10 mouse cellular contexts compared by ENCODE assay signal in the genomic region with DNA sequence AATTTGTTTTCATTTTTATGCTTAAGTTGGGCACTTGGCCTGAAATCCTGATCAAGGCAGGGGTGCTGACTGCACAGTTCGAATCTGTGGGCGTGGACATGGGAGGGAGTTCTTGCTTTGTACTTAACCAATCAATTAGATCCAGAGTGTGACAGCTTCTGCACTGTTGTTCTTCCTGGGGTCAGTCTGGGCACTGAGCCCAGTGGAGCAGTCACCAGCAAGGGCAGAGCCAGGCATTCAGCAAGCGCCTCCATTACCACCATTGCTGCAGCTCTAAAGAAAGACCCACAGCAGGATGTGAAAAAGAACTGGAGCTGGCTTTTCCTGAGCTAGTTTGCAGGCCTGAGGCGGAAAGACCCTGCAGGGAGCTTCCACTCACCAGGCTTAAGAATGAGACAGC. TPM values are rescaled to one million over a fixed set of nuclear protein-coding genes. Genes with fewer than 3 reads are reported as not detected.
DNase-seq lines count a peak whose midpoint lies in the region; ATAC-seq lines count a peak whose summit lies in the region.
"Had no signal": no experiment of that assay in that cellular context is flagged by ENCODE, and none has a peak within 500 bp of the region (broad histone marks: within the 10 kb centered on the region; RNA-seq: fewer than 3 reads in every experiment).

No protein-coding gene starts in this region.

- peak overlapping the region; percentile 63 for H3K9ac ChIP-seq in heart, embryonic 13.5 days
- no peak overlapping the region for H3K9ac ChIP-seq in hindbrain, embryonic 13.5 days
- H3K9ac ChIP-seq in limb, embryonic 12.5 days (replicated peaks): no peak overlapping the region
- H3K9ac ChIP-seq in midbrain, embryonic 15.5 days: no peak overlapping the region

- H3K36me3 ChIP-seq in heart, embryonic 13.5 days: no peaks in the 10 kb centered on the region
- H3K36me3 ChIP-seq in hindbrain, embryonic 13.5 days: no peaks in the 10 kb centered on the region
- no peaks in the 10 kb centered on the region for H3K36me3 ChIP-seq in limb, embryonic 12.5 days
- no peaks in the 10 kb centered on the region for H3K36me3 ChIP-seq in midbrain, embryonic 15.5 days (replicated peaks)

- peak overlapping the region; percentile 73 for H3K27ac ChIP-seq in heart, embryonic 13.5 days (replicated peaks)
- H3K27ac ChIP-seq in hindbrain, embryonic 13.5 days: peak overlapping the region; percentile 72
- H3K27ac ChIP-seq in limb, embryonic 12.5 days: peak overlapping the region; percentile 1; the same call in 1 of the 2 replicates
- H3K27ac ChIP-seq in midbrain, embryonic 15.5 days: peak overlapping the region; percentile 40; the same call in 1 of the 2 replicates
- H3K27ac ChIP-seq: heart, adult 2 months had no signal

- WGBS in heart, embryonic 13.5 days: 44% methylated on average over 4 of the region's 4 CpGs
- 10% methylated on average over 4 of the region's 4 CpGs for WGBS in hindbrain, embryonic 13.5 days
- WGBS in limb, embryonic 12.5 days: 48% methylated on average over 4 of the region's 4 CpGs
- WGBS in midbrain, embryonic 15.5 days: 14% methylated on average over 4 of the region's 4 CpGs

- H3K4me3 ChIP-seq in heart, embryonic 13.5 days: no peak overlapping the region
- H3K4me3 ChIP-seq in hindbrain, embryonic 13.5 days: no peak overlapping the region
- H3K4me3 ChIP-seq in limb, embryonic 12.5 days (replicated peaks): no peak overlapping the region
- H3K4me3 ChIP-seq in midbrain, embryonic 15.5 days: no peak overlapping the region
- H3K4me3 ChIP-seq: heart, adult 2 months had no signal

- no peaks in the 10 kb centered on the region for H3K9me3 ChIP-seq in heart, embryonic 13.5 days
- no peaks in the 10 kb centered on the region for H3K9me3 ChIP-seq in hindbrain, embryonic 13.5 days
- H3K9me3 ChIP-seq in limb, embryonic 12.5 days: no peaks in the 10 kb centered on the region
- no peaks in the 10 kb centered on the region for H3K9me3 ChIP-seq in midbrain, embryonic 15.5 days

- H3K4me1 ChIP-seq in heart, embryonic 13.5 days: peaks cover 34% of the 10 kb centered on the region
- peaks cover 13% of the 10 kb centered on the region for H3K4me1 ChIP-seq in hindbrain, embryonic 13.5 days (replicated peaks)
- peaks cover 11% of the 10 kb centered on the region for H3K4me1 ChIP-seq in limb, embryonic 12.5 days (replicated peaks)
- H3K4me1 ChIP-seq in midbrain, embryonic 15.5 days: peaks cover 5% of the 10 kb centered on the region; the same call in 1 of the 2 replicates

- DNase-seq in heart, postnatal 36 days: no peak
- DNase-seq in embryo, embryonic 10.5 days (ENCODE audit: low spot score): peak; percentile 70
- no peak for DNase-seq in urinary bladder, adult 18-20 months (ENCODE audit: low spot score in 2 of 2)

- intact Hi-C loops in heart, postnatal 36 days (cut with DNase I): no loop called here

- H3K4me2 ChIP-seq in heart, embryonic 13.5 days: peak overlapping the region; percentile 45
- no peak overlapping the region for H3K4me2 ChIP-seq in hindbrain, embryonic 13.5 days
- H3K4me2 ChIP-seq in limb, embryonic 12.5 days: no peak overlapping the region
- H3K4me2 ChIP-seq in midbrain, embryonic 15.5 days: no peak overlapping the region

- no peak for ATAC-seq in heart, embryonic 13.5 days (ENCODE audit: extremely low read depth, insufficient number of reproducible peaks, low FRiP score, low TSS enrichment)
- peak; percentile 87 for ATAC-seq in hindbrain, embryonic 13.5 days (ENCODE audit: low FRiP score)
- ATAC-seq in limb, embryonic 12.5 days (ENCODE audit: insufficient number of reproducible peaks, insufficient read depth, low FRiP score, low TSS enrichment, low read depth): no peak
- peak; percentile 79 for ATAC-seq in midbrain, embryonic 15.5 days (replicated peaks)
- no peak for ATAC-seq in erythroblast, adult 5-6 weeks (replicated peaks; ENCODE audit: low FRiP score, poor library complexity, severe bottlenecking)

- H3K27me3 ChIP-seq in heart, embryonic 13.5 days (replicated peaks): no peaks in the 10 kb centered on the region
- peaks cover 9% of the 10 kb centered on the region; the same call in 1 of the 2 replicates for H3K27me3 ChIP-seq in hindbrain, embryonic 13.5 days
- H3K27me3 ChIP-seq in limb, embryonic 12.5 days: no peaks in the 10 kb centered on the region
- H3K27me3 ChIP-seq in midbrain, embryonic 15.5 days (replicated peaks): no peaks in the 10 kb centered on the region

RNA-seq across cellular contexts. Expression of gene Sema4c, which starts 38.0 kb away (rescaled TPM):
- 10.0 and 10.2 TPM in 2 replicates for polyA plus RNA-seq in heart, embryonic 13.5 days (2015; fragmentation: Nextera tagmentation; extraction: Ambion mirVana)
- total RNA-seq in heart, postnatal 36 days (2021): 10 to 100 TPM; 15.0 to 17.1 TPM
- 28.3 and 31.8 TPM in 2 replicates for polyA plus RNA-seq in hindbrain, embryonic 13.5 days (2015; fragmentation: Nextera tagmentation; extraction: Ambion mirVana)
- 34.1 and 35.3 TPM in 2 replicates for polyA plus RNA-seq in limb, embryonic 12.5 days (2016; fragmentation: Nextera tagmentation; extraction: Ambion mirVana)
- 34.3 and 37.4 TPM in 2 replicates for polyA plus RNA-seq in midbrain, embryonic 15.5 days (2015; fragmentation: Nextera tagmentation; extraction: Ambion mirVana)
- not detected in 2 replicates for total RNA-seq in erythroblast, adult 5-6 weeks (2015; ENCODE audit: low replicate concordance)
- 0.56 and 0.60 TPM in 2 replicates for total RNA-seq in erythroblast, adult 5-6 weeks (2017; ENCODE audit: low replicate concordance)

RNA-seq across cellular contexts. Expression of gene Ankrd39, which starts 48.9 kb away (rescaled TPM):
- 23.6 and 27.2 TPM in 2 replicates for polyA plus RNA-seq in heart, embryonic 13.5 days (2015; fragmentation: Nextera tagmentation; extraction: Ambion mirVana)
- 1 to 10 TPM; 7.3 to 7.8 TPM for total RNA-seq in heart, postnatal 36 days (2021)
- polyA plus RNA-seq in hindbrain, embryonic 13.5 days (2015; fragmentation: Nextera tagmentation; extraction: Ambion mirVana): 22.4 TPM in 2 replicates
- 24.1 and 26.8 TPM in 2 replicates for polyA plus RNA-seq in limb, embryonic 12.5 days (2016; fragmentation: Nextera tagmentation; extraction: Ambion mirVana)
- polyA plus RNA-seq in midbrain, embryonic 15.5 days (2015; fragmentation: Nextera tagmentation; extraction: Ambion mirVana): 31.5 and 32.5 TPM in 2 replicates
- total RNA-seq in erythroblast, adult 5-6 weeks (2015; ENCODE audit: low replicate concordance): 0.42 TPM in 1 of 2 replicates, not detected in the other
- total RNA-seq in erythroblast, adult 5-6 weeks (2017; ENCODE audit: low replicate concordance): 0.56 and 1.2 TPM in 2 replicates

RNA-seq across cellular contexts. Expression of gene Gm42417, which starts 56.9 kb away (rescaled TPM):
- polyA plus RNA-seq in heart, embryonic 13.5 days (2015; fragmentation: Nextera tagmentation; extraction: Ambion mirVana): not detected in 2 replicates
- 100 to 1,000 TPM in 1 of 2 experiments, 10 to 100 TPM in 1; 93.9 to 209 TPM for total RNA-seq in heart, postnatal 36 days (2021)
- polyA plus RNA-seq in hindbrain, embryonic 13.5 days (2015; fragmentation: Nextera tagmentation; extraction: Ambion mirVana): 0.43 TPM in 1 of 2 replicates, not detected in the other
- polyA plus RNA-seq in limb, embryonic 12.5 days (2016; fragmentation: Nextera tagmentation; extraction: Ambion mirVana): 0.67 and 0.74 TPM in 2 replicates
- 0.33 and 0.81 TPM in 2 replicates for polyA plus RNA-seq in midbrain, embryonic 15.5 days (2015; fragmentation: Nextera tagmentation; extraction: Ambion mirVana)
- total RNA-seq in erythroblast, adult 5-6 weeks (2015; ENCODE audit: low replicate concordance): not detected in 2 replicates
- total RNA-seq in erythroblast, adult 5-6 weeks (2017; ENCODE audit: low replicate concordance): not detected in 2 replicates
- total RNA-seq: MEL had no signal
- polyA plus RNA-seq: heart, adult 2 months had no signal

RNA-seq across cellular contexts. Expression of gene Ankrd23, which starts 59.4 kb away (rescaled TPM):
- 17.7 and 20.1 TPM in 2 replicates for polyA plus RNA-seq in heart, embryonic 13.5 days (2015; fragmentation: Nextera tagmentation; extraction: Ambion mirVana)
- 100 to 1,000 TPM; 203 to 373 TPM for total RNA-seq in heart, postnatal 36 days (2021)
- 16.3 and 19.5 TPM in 2 replicates for polyA plus RNA-seq in hindbrain, embryonic 13.5 days (2015; fragmentation: Nextera tagmentation; extraction: Ambion mirVana)
- 18.5 and 19.0 TPM in 2 replicates for polyA plus RNA-seq in limb, embryonic 12.5 days (2016; fragmentation: Nextera tagmentation; extraction: Ambion mirVana)
- 19.0 and 23.5 TPM in 2 replicates for polyA plus RNA-seq in midbrain, embryonic 15.5 days (2015; fragmentation: Nextera tagmentation; extraction: Ambion mirVana)
- total RNA-seq in erythroblast, adult 5-6 weeks (2015; ENCODE audit: low replicate concordance): 3.3 TPM in 1 of 2 replicates, not detected in the other
- 1.0 and 1.4 TPM in 2 replicates for total RNA-seq in erythroblast, adult 5-6 weeks (2017; ENCODE audit: low replicate concordance)

Comparison
In these comparisons a context has a peak if more than half of its experiments do, and no peak if none do; other contexts are left out.
1. ATAC-seq: peak in hindbrain, embryonic 13.5 days (single experiment) and midbrain, embryonic 15.5 days (single experiment); none in heart, embryonic 13.5 days (single experiment), limb, embryonic 12.5 days (single experiment) and erythroblast, adult 5-6 weeks (single experiment).
2. H3K27ac ChIP-seq: peak in every context shown above with its lines; median percentile 73 in heart, embryonic 13.5 days; 72 in hindbrain, embryonic 13.5 days; 40 in midbrain, embryonic 15.5 days; 1 in limb, embryonic 12.5 days.